Mouse (Mus musculus): Measurements from ENCODE around the gene Pradc1. TPM values are rescaled to one million over a fixed set of nuclear protein-coding genes. Genes with fewer than 3 reads are reported as not detected.

Pradc1 gene
- polyA plus RNA-seq, 1 experiment from 2014 or later: 35.6 TPM

- no peak overlapping the region for H3K9ac ChIP-seq
- no peak overlapping the region for H3K4me2 ChIP-seq
- ATAC-seq (ENCODE audit: low read depth) (no peak), DNase-seq (no peak)
- 70% methylated on average over 5 of the region's 5 CpGs for WGBS (ENCODE audit: insufficient replicate concordance)
- peaks cover 66% of the 10 kb centered on the region for H3K27me3 ChIP-seq
- no peak overlapping the region for H3K4me3 ChIP-seq (replicated peaks)
- H3K9me3 ChIP-seq (replicated peaks): no peaks in the 10 kb centered on the region; the same call in 1 of the 2 replicates
- H3K27ac ChIP-seq: no peak overlapping the region
- H3K36me3 ChIP-seq: no peaks in the 10 kb centered on the region
- peaks cover 4% of the 10 kb centered on the region; the same call in 1 of the 2 replicates for H3K4me1 ChIP-seq (replicated peaks)
Observed at GRCm38 (mm10) chr6:85479979-85480378, 28.2 kb upstream of the Pradc1 start.

GRCm38 (mm10) chr6:85478416-85478815, 26.6 kb upstream of the Pradc1 start:
- Histone ChIP-seq H3K9me3 (replicated peaks) (no peaks in the 10 kb centered on the region; the same call in 1 of the 2 replicates), H3K36me3 (no peaks in the 10 kb centered on the region), H3K4me1 (replicated peaks) (no peaks in the 10 kb centered on the region), H3K4me2 (no peak overlapping the region), H3K27me3 (peaks cover 53% of the 10 kb centered on the region), H3K27ac (no peak overlapping the region), H3K4me3 (replicated peaks) (no peak overlapping the region), H3K9ac (no peak overlapping the region)
- WGBS (ENCODE audit: insufficient replicate concordance): 33% methylated on average over 14 of the region's 14 CpGs
- ATAC-seq (ENCODE audit: low read depth): no peak
- no peak for DNase-seq

GRCm38 (mm10) chr6:85477366-85477917, 25.7 kb upstream of the Pradc1 start:
- no peak overlapping the region for H3K4me3 ChIP-seq (replicated peaks)
- H3K9me3 ChIP-seq (replicated peaks): no peaks in the 10 kb centered on the region; the same call in 1 of the 2 replicates
- no peaks in the 10 kb centered on the region for H3K36me3 ChIP-seq
- peak; percentile 28 for DNase-seq
- WGBS (ENCODE audit: insufficient replicate concordance): 25% methylated on average over 10 of the region's 10 CpGs
- no peak overlapping the region for H3K27ac ChIP-seq
- no peaks in the 10 kb centered on the region for H3K4me1 ChIP-seq (replicated peaks)
- peaks cover 48% of the 10 kb centered on the region for H3K27me3 ChIP-seq
- H3K9ac ChIP-seq: no peak overlapping the region
- H3K4me2 ChIP-seq: no peak overlapping the region
- peak; percentile 37 for ATAC-seq (ENCODE audit: low read depth)

- no peak for ATAC-seq (ENCODE audit: low read depth)
- no peaks in the 10 kb centered on the region for H3K4me1 ChIP-seq (replicated peaks)
Observed at GRCm38 (mm10) chr6:85475581-85475980, 23.8 kb upstream of the Pradc1 start.

GRCm38 (mm10) chr6:85472542-85472941, 20.8 kb upstream of the Pradc1 start:
- Histone ChIP-seq H3K4me2 (no peak overlapping the region), H3K4me1 (replicated peaks) (no peaks in the 10 kb centered on the region), H3K36me3 (peaks cover 24% of the 10 kb centered on the region), H3K27ac (no peak overlapping the region), H3K4me3 (replicated peaks) (no peak overlapping the region), H3K9ac (no peak overlapping the region), H3K27me3 (0 out of 2 replicates have a peak, but pooled peaks cover 13% of the 10 kb centered on the region), H3K9me3 (replicated peaks) (no peaks in the 10 kb centered on the region)
- WGBS (ENCODE audit: insufficient replicate concordance): 47% methylated on average over 5 of the region's 5 CpGs
- DNase-seq (no peak), ATAC-seq (ENCODE audit: low read depth) (no peak)

More at GRCm38 (mm10) chr6:85475581-85475980, 23.8 kb upstream of the Pradc1 start:
- H3K27me3 ChIP-seq: peaks cover 34% of the 10 kb centered on the region
- no peak for DNase-seq
- WGBS (ENCODE audit: insufficient replicate concordance): 55% methylated on average over 3 of the region's 3 CpGs
- H3K9me3 ChIP-seq (replicated peaks): no peaks in the 10 kb centered on the region
- H3K27ac ChIP-seq: no peak overlapping the region
- H3K36me3 ChIP-seq: no peaks in the 10 kb centered on the region
- no peak overlapping the region for H3K4me2 ChIP-seq
- no peak overlapping the region for H3K4me3 ChIP-seq (replicated peaks)
- H3K9ac ChIP-seq: no peak overlapping the region

GRCm38 (mm10) chr6:85471962-85472361, 20.2 kb upstream of the Pradc1 start:
- no peak overlapping the region for H3K4me3 ChIP-seq (replicated peaks)
- H3K9me3 ChIP-seq (replicated peaks): no peaks in the 10 kb centered on the region
- no peak overlapping the region for H3K4me2 ChIP-seq
- ATAC-seq (ENCODE audit: low read depth): no peak
- 0 out of 2 replicates have a peak, but pooled peaks cover 9% of the 10 kb centered on the region for H3K27me3 ChIP-seq
- peaks cover 30% of the 10 kb centered on the region for H3K36me3 ChIP-seq
- no peak overlapping the region for H3K9ac ChIP-seq
- 58% methylated on average over 8 of the region's 8 CpGs for WGBS (ENCODE audit: insufficient replicate concordance)
- DNase-seq: no peak
- no peak overlapping the region for H3K27ac ChIP-seq
- no peaks in the 10 kb centered on the region for H3K4me1 ChIP-seq (replicated peaks)

GRCm38 (mm10) chr6:85469660-85470430, 18.1 kb upstream of the Pradc1 start:
- DNase-seq (no peak), ATAC-seq (ENCODE audit: low read depth) (0 out of 2 replicates have a peak, but pooled peaks have one; percentile 9)
- Histone ChIP-seq H3K4me2 (no peak overlapping the region), H3K4me3 (replicated peaks) (no peak overlapping the region), H3K4me1 (replicated peaks) (no peaks in the 10 kb centered on the region), H3K9ac (no peak overlapping the region), H3K27me3 (0 out of 2 replicates have a peak, but pooled peaks cover 5% of the 10 kb centered on the region), H3K27ac (no peak overlapping the region), H3K9me3 (replicated peaks) (no peaks in the 10 kb centered on the region), H3K36me3 (peaks cover 51% of the 10 kb centered on the region)
- 58% methylated on average over 5 of the region's 5 CpGs for WGBS (ENCODE audit: insufficient replicate concordance)

GRCm38 (mm10) chr6:85465381-85465780, 13.6 kb upstream of the Pradc1 start:
- ATAC-seq (ENCODE audit: low read depth): no peak
- Histone ChIP-seq H3K9ac (no peak overlapping the region), H3K4me1 (replicated peaks) (no peaks in the 10 kb centered on the region), H3K36me3 (peaks cover 96% of the 10 kb centered on the region), H3K27me3 (no peaks in the 10 kb centered on the region), H3K4me3 (replicated peaks) (no peak overlapping the region), H3K27ac (no peak overlapping the region), H3K9me3 (replicated peaks) (no peaks in the 10 kb centered on the region), H3K4me2 (no peak overlapping the region)
- no peak for DNase-seq

GRCm38 (mm10) chr6:85459621-85460020, 7.9 kb upstream of the Pradc1 start:
- WGBS (ENCODE audit: insufficient replicate concordance): 73% methylated on average over 2 of the region's 2 CpGs
- H3K36me3 ChIP-seq: peaks cover 78% of the 10 kb centered on the region
- no peak overlapping the region for H3K9ac ChIP-seq
- no peak overlapping the region for H3K4me3 ChIP-seq (replicated peaks)
- H3K9me3 ChIP-seq (replicated peaks): no peaks in the 10 kb centered on the region
- H3K27ac ChIP-seq: no peak overlapping the region
- no peak overlapping the region for H3K4me2 ChIP-seq
- H3K27me3 ChIP-seq: no peaks in the 10 kb centered on the region
- DNase-seq (no peak), ATAC-seq (ENCODE audit: low read depth) (no peak)
- peaks cover 38% of the 10 kb centered on the region for H3K4me1 ChIP-seq (replicated peaks)

- DNase-seq: peak; percentile 48
Observed at GRCm38 (mm10) chr6:85452816-85453215, 1.0 kb upstream of the Pradc1 start.

GRCm38 (mm10) chr6:85452411-85452665, 568 bp upstream of the Pradc1 start:
- H3K9ac ChIP-seq: peak overlapping the region; percentile 93
- peak overlapping the region; percentile 90 for H3K4me3 ChIP-seq (replicated peaks)
- ATAC-seq (ENCODE audit: low read depth) (no peak), DNase-seq (no peak)
- H3K4me2 ChIP-seq: peak overlapping the region; percentile 97
- H3K27ac ChIP-seq: peak overlapping the region; percentile 94
- WGBS (ENCODE audit: insufficient replicate concordance): under 1% methylated on average over 15 of the region's 15 CpGs
- H3K27me3 ChIP-seq: no peaks in the 10 kb centered on the region
- peaks cover 18% of the 10 kb centered on the region for H3K36me3 ChIP-seq
- no peaks in the 10 kb centered on the region for H3K9me3 ChIP-seq (replicated peaks)
- H3K4me1 ChIP-seq (replicated peaks): peaks cover 63% of the 10 kb centered on the region

More at GRCm38 (mm10) chr6:85452816-85453215, 1.0 kb upstream of the Pradc1 start:
- H3K9ac ChIP-seq: peak overlapping the region; percentile 93
- peaks cover 68% of the 10 kb centered on the region for H3K4me1 ChIP-seq (replicated peaks)
- H3K27me3 ChIP-seq: no peaks in the 10 kb centered on the region
- no peaks in the 10 kb centered on the region for H3K9me3 ChIP-seq (replicated peaks)
- H3K36me3 ChIP-seq: peaks cover 18% of the 10 kb centered on the region
- H3K4me2 ChIP-seq: peak overlapping the region; percentile 97
- peak overlapping the region; percentile 90 for H3K4me3 ChIP-seq (replicated peaks)
- 3% methylated on average over 7 of the region's 7 CpGs for whole genome bisulfite sequencing (ENCODE audit: insufficient replicate concordance)
- no peak for ATAC-seq (ENCODE audit: low read depth)
- peak overlapping the region; percentile 94 for H3K27ac ChIP-seq

All from liver, embryonic 13.5 days (tissue).